Mouse (Mus musculus): ENCODE data around the gene Amn.

The Amn gene

GRCm38 (mm10) chr12:111323423-111323822 lies 52.5 kb downstream of the Amn start:
- no peak for DNase-seq (ENCODE audit: low spot score in 2 of 2)

- no peak for DNase-seq (ENCODE audit: low spot score in 2 of 2)
Observed at GRCm38 (mm10) chr12:111324536-111324935, 53.6 kb downstream of the Amn start.

DNA sequence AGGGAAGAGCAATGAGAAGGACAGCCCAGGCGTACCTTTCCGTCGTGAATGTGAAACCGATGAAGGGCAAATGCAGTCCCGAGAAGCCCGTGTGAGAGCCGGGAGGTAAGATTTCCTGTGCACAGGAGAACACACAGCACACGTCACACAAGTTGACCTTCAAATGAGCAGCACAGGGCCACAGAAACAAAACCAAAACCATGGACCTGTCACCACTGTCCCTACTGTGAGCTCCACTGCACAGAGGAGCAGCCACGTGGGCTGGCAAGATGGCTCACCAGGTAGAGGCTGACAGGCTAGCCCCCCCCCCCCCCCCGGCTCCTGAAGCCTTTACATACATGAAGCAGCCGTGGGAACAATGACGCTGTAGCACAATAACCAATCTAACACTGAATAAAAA lies 54.1 kb downstream of the Amn start:
- no peak for DNase-seq (ENCODE audit: low spot score in 2 of 2)

DNA sequence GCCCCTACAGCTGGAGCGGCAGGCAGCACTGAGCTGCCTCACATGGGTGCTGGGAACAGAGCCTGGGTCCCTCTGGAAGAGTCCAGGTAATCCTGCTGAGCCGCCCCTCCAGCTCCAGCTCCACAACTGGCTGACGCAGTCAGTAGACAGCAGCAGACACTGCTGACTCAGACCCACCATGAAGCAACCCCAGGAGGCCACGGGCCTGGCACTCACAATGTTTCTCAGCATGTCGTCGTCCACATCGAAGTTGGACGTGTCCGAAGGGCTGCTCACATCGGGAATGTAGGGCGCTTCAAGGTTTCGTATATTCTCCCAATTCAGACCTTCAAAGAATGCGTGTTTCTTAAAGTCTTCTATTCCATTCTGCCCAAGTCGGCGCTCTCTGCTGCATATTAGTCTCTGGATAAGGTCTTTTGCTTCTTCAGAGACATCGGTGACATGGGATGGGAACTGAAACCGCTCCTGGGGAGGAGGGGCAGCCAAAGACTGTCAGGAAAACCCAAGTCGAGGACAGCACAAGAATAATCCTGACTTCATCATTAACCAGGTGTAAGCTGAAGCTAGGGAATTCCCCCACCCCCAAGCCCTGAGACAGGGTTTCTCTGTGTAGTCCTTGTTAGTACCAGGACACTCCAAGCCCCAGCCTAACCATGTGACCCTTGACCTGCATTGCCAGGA lies 55.0 kb downstream of the Amn start:
- no peak for DNase-seq (ENCODE audit: low spot score in 2 of 2)

Measured in spleen, postnatal 10 days (tissue).